Mouse (Mus musculus) 416B (cell line): ENCODE measurements at regions not wholly inside any gene's neighbourhood (a gene's known extent, or its start where the extent isn't known, plus 50 kb on each side); places are given as distances from the start of the nearest gene placed in this dataset.
A peak's percentile ranks its signal among the peaks of the same experiment; 100 is the strongest.

Experiments used
- DNase-seq: peaks from one replicate; pipeline ENCODE4 v3.0.0; 2011; ENCODE audit warnings: low read depth

- no peak for DNase-seq
Observed at GRCm38 (mm10) chr13:99097606-99098545, 86.7 kb upstream of the Zfp366 start.

GRCm38 (mm10) chr13:99096837-99097236 lies 87.8 kb upstream of the Zfp366 start:
- no peak for DNase-seq

- DNase-seq: no peak
Observed at GRCm38 (mm10) chr13:99095006-99095405, 89.6 kb upstream of the Zfp366 start.

GRCm38 (mm10) chr13:99094221-99094620 lies 90.4 kb upstream of the Zfp366 start:
- no peak for DNase-seq

- peak; percentile 87 for DNase-seq
Observed at GRCm38 (mm10) chr13:99093269-99093668, 91.4 kb upstream of the Zfp366 start.

- no peak for DNase-seq
Observed at GRCm38 (mm10) chr13:99092279-99092930, 92.2 kb upstream of the Zfp366 start.

GRCm38 (mm10) chr13:99091562-99092278 lies 92.9 kb upstream of the Zfp366 start:
- no peak for DNase-seq

GRCm38 (mm10) chr13:99090361-99090760 lies 94.3 kb upstream of the Zfp366 start:
- DNase-seq: no peak

- DNase-seq: peak; percentile 73
Observed at GRCm38 (mm10) chr13:99088285-99088684, 96.3 kb upstream of the Zfp366 start.

GRCm38 (mm10) chr13:99079331-99079761 lies 95.0 kb upstream of the 1700024P04Rik start:
- no peak for DNase-seq

- no peak for DNase-seq
Observed at GRCm38 (mm10) chr13:99078643-99079042, 94.3 kb upstream of the 1700024P04Rik start.

GRCm38 (mm10) chr13:99077039-99077749 lies 92.8 kb upstream of the 1700024P04Rik start:
- no peak for DNase-seq

- peak; percentile 89 for DNase-seq
Observed at GRCm38 (mm10) chr13:99075467-99075866, 91.1 kb upstream of the 1700024P04Rik start.

GRCm38 (mm10) chr13:99071821-99072414 lies 87.6 kb upstream of the 1700024P04Rik start:
- peak; percentile 26 for DNase-seq

GRCm38 (mm10) chr13:99071413-99071812 lies 87.0 kb upstream of the 1700024P04Rik start:
- no peak for DNase-seq

GRCm38 (mm10) chr13:99069767-99070166 lies 85.4 kb upstream of the 1700024P04Rik start:
- no peak for DNase-seq

- no peak for DNase-seq
Observed at GRCm38 (mm10) chr13:99067504-99067903, 83.1 kb upstream of the 1700024P04Rik start.

GRCm38 (mm10) chr13:99063431-99063830 lies 79.1 kb upstream of the 1700024P04Rik start:
- no peak for DNase-seq

- peak; percentile 57 for DNase-seq
Observed at GRCm38 (mm10) chr13:99062936-99063335, 78.6 kb upstream of the 1700024P04Rik start.

GRCm38 (mm10) chr13:99058131-99058970 lies 74.0 kb upstream of the 1700024P04Rik start:
- peak; percentile 35 for DNase-seq
